Mouse (Mus musculus): ENCODE results near the gene Slc26a1.

GRCm38 (mm10) chr5:108647820-108648465, 27.4 kb downstream of the Slc26a1 start:
- TF ChIP-seq CTCF (IDR thresholded peaks at IDR 0.05; ENCODE audit: borderline replicate concordance, control insufficient read depth, extremely low read depth, insufficient read depth, low read length, poor library complexity) (no peak), POLR2A (IDR thresholded peaks at IDR 0.05; ENCODE audit: control insufficient read depth, extremely low read depth, insufficient read depth, low read length, poor library complexity) (no peak)
